Mouse (Mus musculus) embryonic facial prominence, embryonic 15.5 days (tissue): Measurements from ENCODE around the gene Cpt1a. TPM values are rescaled to one million over a fixed set of nuclear protein-coding genes. Genes with fewer than 3 reads are reported as not detected.

ENCODE experiments used
- ATAC-seq: fragments of 200-750 bp; cut with Nextera tagmentation; 2 replicates; pipeline ENCODE4 v1.8.0; 2017; ENCODE audit warnings: low read depth, moderate TSS enrichment; ENCODE audit not compliant: insufficient number of reproducible peaks, low FRiP score, low TSS enrichment
- H3K27ac ChIP-seq: fragments of 300-500 bp; sonication (generic); replicated peaks from 2 replicates; pipeline ENCODE4 v1.5.1; 2015; ENCODE audit warnings: mild to moderate bottlenecking, inconsistent platforms
- H3K27me3 ChIP-seq: fragments of 300-500 bp; sonication (generic); 2 replicates; pipeline ENCODE4 v1.6.1; 2015; ENCODE audit warnings: inconsistent platforms
- H3K36me3 ChIP-seq: fragments of 300-500 bp; sonication (generic); 2 replicates; pipeline ENCODE4 v1.6.1; 2015; ENCODE audit warnings: mild to moderate bottlenecking, inconsistent platforms
- H3K4me1 ChIP-seq: fragments of 300-500 bp; sonication (generic); 2 replicates; pipeline ENCODE4 v1.6.1; 2015; ENCODE audit warnings: inconsistent platforms
- H3K4me2 ChIP-seq: fragments of 300-500 bp; sonication (generic); replicated peaks from 2 replicates; pipeline ENCODE4 v1.6.1; 2015; ENCODE audit warnings: mild to moderate bottlenecking, inconsistent platforms
- H3K4me3 ChIP-seq: fragments of 300-500 bp; sonication (generic); replicated peaks from 2 replicates; pipeline ENCODE4 v1.5.1; 2015; ENCODE audit warnings: mild to moderate bottlenecking, inconsistent platforms
- H3K9ac ChIP-seq: fragments of 300-500 bp; sonication (generic); 2 replicates; pipeline ENCODE4 v1.6.1; 2015; ENCODE audit warnings: inconsistent platforms
- H3K9me3 ChIP-seq: fragments of 300-500 bp; sonication (generic); replicated peaks from 2 replicates; pipeline ENCODE4 v1.6.1; 2016; ENCODE audit warnings: inconsistent platforms
- WGBS: fragments of 180-500 bp; shearing (Covaris S2); methylation state at CpG from one replicate; pipeline ENCODE4 v1.1.7; 2015; 5-methylcytosine and 5-hydroxymethylcytosine counted together
- polyA plus RNA-seq: library from polyadenylated mRNA; unstranded; fragments of >200 nt; fragmentation: Nextera tagmentation; extraction: Ambion mirVana; gene quantifications from 2 replicates; pipeline ENCODE4 v1.2.1, GENCODE M21; 2015

The Cpt1a gene
- polyA plus RNA-seq, 1 experiment from 2014 or later: 18.2 TPM

DNA sequence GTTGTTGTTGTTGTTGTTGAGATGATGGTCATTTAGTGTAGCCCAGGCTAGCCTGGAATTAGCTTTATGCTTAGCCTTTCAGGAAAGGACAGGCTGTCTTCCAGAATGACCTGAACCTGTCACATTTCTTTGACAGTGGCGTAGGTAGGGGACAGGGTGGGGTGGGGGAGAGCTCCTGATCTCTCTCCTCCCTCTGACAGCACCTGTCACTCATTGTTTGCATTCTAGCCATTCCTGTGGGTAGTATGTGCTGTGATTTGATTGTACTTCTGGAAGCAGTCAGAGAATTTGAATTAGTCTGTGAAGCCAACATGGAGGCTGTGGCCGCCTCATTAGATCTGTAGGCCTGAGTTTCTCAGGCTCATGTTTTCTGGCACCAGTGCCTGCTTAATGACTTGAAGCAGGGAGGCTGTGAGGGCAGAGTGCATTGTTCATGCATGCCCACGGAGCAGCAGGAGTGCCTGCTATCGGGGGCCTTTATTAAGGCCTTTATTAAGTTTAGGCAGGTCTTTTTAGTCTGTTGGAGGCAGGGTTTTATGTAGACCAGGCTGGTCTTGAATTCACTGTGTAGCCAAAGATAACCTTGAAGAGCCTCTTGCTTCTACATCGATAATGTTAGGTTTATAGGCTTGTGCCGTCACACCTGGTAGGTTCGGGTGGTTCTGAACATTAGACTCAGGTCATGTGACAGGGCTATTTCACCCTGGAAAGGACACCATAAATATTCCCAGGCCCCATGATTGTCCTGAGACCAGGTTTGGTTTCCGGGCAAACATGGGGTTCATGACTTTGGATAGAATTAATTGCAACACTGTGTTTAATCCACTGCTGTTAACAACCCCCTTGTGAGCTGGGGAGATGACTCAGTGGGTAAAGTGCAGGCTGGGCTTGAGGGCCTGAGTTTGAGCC lies 22.8 kb downstream of the Cpt1a start:
- no peak overlapping the region for H3K4me3 ChIP-seq
- H3K36me3 ChIP-seq: no peaks in the 10 kb centered on the region
- H3K4me2 ChIP-seq: no peak overlapping the region
- ATAC-seq: no peak
- no peaks in the 10 kb centered on the region for H3K9me3 ChIP-seq
- H3K27me3 ChIP-seq: no peaks in the 10 kb centered on the region
- no peaks in the 10 kb centered on the region for H3K4me1 ChIP-seq
- WGBS: 78% methylated on average over 8 of the region's 8 CpGs
- H3K27ac ChIP-seq: no peak overlapping the region
- H3K9ac ChIP-seq: no peak overlapping the region

DNA sequence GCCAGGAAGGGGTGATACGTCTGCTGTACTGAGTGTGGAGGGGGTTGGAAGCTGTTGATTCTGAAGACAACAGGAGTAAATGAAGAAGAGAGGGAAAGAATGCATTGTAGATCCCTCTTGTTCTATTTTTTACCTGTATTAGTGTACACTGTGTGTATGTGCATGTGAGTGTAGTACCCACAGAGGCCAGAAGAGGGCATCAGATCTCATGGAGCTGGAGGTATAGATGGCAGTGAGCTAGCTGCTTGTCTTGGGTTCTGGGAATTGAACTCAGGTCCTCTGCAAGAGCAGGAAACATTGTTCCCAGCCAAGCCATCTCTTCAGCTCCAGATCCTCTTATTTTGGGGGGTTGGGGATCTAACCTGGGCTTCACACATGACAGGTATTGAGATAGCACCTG lies 25.6 kb downstream of the Cpt1a start:
- Histone ChIP-seq H3K9ac (no peak overlapping the region), H3K4me3 (no peak overlapping the region), H3K4me2 (no peak overlapping the region), H3K27me3 (no peaks in the 10 kb centered on the region), H3K36me3 (no peaks in the 10 kb centered on the region), H3K27ac (no peak overlapping the region), H3K9me3 (no peaks in the 10 kb centered on the region), H3K4me1 (no peaks in the 10 kb centered on the region)
- ATAC-seq: no peak
- WGBS: 94% methylated on average over 1 of the region's 1 CpGs

DNA sequence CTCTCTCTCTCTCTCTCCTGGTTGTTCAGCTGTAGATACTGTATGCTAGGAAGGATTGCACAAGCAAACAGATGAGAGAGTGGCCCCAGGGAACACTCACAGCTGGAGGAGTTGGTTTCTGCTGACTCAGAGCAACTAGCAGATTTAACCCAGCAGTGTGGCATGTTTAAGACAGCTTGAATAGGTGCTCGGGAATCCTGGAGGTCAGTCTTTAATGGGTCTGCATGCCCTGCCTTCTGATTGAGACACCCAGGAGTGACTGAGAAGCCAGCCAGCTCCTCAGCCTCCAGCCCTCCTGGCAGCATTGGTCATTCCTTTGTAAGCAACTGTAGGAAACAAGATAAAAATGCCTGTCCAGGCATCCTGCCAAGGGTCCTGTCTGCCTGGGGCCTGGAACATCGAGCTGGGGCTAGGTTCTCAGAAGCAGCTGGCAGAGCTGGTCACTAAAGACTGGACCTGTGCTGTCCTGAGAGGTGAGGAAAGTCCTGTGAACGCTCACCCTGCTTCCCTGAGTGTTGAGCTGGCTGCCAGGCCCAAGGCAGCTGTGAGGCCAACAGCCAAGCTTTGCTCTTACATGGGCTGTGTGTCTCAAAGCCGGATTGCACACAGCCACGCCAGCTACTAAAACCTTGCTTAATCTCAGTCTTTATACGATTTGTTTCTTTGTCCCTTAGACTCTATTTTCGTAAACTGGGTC lies 31.4 kb downstream of the Cpt1a start:
- H3K9ac ChIP-seq: no peak overlapping the region
- H3K9me3 ChIP-seq: no peaks in the 10 kb centered on the region
- H3K4me3 ChIP-seq: no peak overlapping the region
- H3K27ac ChIP-seq: no peak overlapping the region; the same call in 1 of the 2 replicates
- WGBS: 50% methylated on average over 7 of the region's 7 CpGs
- no peak overlapping the region for H3K4me2 ChIP-seq
- no peaks in the 10 kb centered on the region for H3K27me3 ChIP-seq
- no peak; the same call in 1 of the 2 replicates for ATAC-seq
- H3K36me3 ChIP-seq: peaks cover 17% of the 10 kb centered on the region
- H3K4me1 ChIP-seq: no peaks in the 10 kb centered on the region

DNA sequence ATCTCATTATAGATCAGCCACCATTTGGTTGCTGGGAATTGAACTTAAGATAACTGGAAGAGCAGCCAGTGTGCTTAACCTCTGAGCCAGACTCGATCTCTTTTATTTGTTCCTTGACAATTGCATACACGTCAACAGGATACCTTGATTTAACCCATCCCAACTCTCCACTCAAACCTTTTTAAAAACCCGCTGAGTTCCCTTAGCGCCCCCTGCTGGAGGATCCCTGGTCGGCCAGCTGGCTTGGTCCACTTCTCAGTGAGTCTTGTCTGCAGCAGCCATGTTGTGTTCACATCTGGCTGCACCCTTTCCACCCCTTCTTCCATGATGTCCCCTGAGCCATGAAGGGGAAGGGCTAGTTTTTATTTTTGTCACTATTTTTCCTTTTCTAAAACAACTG lies 33.0 kb downstream of the Cpt1a start:
- no peaks in the 10 kb centered on the region for H3K4me1 ChIP-seq
- no peak for ATAC-seq
- no peak overlapping the region for H3K27ac ChIP-seq
- H3K9me3 ChIP-seq: no peaks in the 10 kb centered on the region
- H3K9ac ChIP-seq: no peak overlapping the region
- H3K4me3 ChIP-seq: no peak overlapping the region
- H3K27me3 ChIP-seq: no peaks in the 10 kb centered on the region
- WGBS: 74% methylated on average over 5 of the region's 5 CpGs
- H3K4me2 ChIP-seq: no peak overlapping the region
- H3K36me3 ChIP-seq: peaks cover 20% of the 10 kb centered on the region

DNA sequence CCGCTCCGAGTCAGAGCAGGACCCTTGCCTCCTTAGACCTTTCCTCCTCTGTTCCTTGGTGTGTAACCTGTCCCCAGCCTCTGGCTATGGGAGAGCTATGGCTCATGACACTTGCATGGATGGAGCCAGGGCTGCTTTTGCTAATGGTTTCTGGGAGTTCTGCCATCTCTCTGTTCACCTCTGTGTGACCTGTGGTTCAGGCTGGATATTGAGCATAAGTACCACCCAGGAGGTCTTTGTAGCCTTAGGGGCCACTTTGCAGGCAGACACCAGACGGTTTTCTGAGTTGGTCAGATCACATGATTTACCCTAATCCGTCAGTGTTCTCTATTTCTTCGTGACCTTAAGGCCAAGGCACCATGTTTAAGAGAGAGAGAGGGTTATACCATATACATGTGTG lies 34.4 kb downstream of the Cpt1a start:
- no peaks in the 10 kb centered on the region for H3K9me3 ChIP-seq
- WGBS: 62% methylated on average over 5 of the region's 5 CpGs
- H3K4me3 ChIP-seq: no peak overlapping the region
- no peaks in the 10 kb centered on the region for H3K27me3 ChIP-seq
- peaks cover 20% of the 10 kb centered on the region for H3K36me3 ChIP-seq
- ATAC-seq: no peak
- H3K4me2 ChIP-seq: no peak overlapping the region
- no peak overlapping the region for H3K9ac ChIP-seq
- H3K27ac ChIP-seq: no peak overlapping the region
- H3K4me1 ChIP-seq: no peaks in the 10 kb centered on the region

DNA sequence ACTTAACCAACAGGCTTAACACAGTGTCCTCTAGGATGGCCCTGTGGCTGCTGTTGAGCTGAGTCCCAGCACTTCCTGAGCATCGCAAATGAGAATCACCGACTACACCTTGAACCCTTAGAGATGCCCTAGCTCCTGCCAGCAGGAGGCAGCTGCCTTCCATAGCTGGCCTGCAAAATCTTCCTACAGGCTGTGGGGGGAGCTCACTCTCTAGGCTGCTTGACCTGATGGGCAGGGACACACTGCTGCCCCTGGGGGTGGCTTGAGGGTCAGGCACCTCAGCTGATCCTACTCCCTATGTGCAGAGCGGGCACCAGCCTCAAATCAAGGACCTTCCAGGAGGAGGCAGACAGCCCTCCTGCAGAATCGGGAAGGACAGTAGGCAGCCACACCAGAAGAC lies 35.5 kb downstream of the Cpt1a start:
- Histone ChIP-seq H3K27me3 (no peaks in the 10 kb centered on the region), H3K9ac (no peak overlapping the region), H3K4me3 (no peak overlapping the region), H3K9me3 (no peaks in the 10 kb centered on the region), H3K36me3 (peaks cover 28% of the 10 kb centered on the region), H3K27ac (no peak overlapping the region), H3K4me1 (no peaks in the 10 kb centered on the region), H3K4me2 (no peak overlapping the region)
- ATAC-seq: no peak
- 73% methylated on average over 4 of the region's 4 CpGs for WGBS

DNA sequence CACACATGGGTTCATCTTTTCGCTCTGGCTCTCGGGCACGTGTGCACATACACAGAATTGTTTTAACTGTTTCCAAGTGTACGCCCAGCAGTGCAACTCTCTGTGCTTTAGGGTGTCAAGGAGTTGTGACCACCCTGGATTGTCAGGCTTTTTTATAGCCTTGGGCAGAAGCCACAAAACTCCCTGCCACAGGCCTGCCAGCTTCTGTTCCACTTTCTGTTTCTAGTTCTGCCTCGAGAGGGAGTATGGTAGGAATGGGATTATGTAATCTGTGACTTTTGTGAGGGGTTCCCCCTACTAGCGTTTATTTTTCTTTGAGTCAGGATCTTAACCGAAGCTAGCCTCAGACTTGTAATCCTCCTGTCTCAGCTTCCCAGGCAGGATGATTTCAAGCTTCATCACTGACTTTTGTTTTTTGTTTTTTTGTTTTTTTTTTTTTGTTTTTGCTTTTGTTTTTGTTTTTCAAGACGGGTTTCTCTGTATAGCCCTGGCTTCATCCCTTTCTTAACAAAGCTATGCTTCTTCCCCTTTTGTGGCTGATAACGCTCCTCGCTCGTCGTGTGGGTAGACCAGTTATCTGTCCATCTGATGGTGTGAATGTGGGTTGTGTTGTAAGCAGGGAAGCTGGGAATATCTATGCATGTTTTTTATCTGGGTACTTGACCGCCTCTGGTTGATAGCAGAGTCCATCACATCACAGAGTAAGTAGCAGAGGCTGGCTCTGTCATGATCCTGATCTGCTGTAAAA lies 37.9 kb downstream of the Cpt1a start:
- H3K36me3 ChIP-seq: peaks cover 41% of the 10 kb centered on the region
- no peaks in the 10 kb centered on the region for H3K4me1 ChIP-seq
- H3K27ac ChIP-seq: no peak overlapping the region
- H3K9ac ChIP-seq: no peak overlapping the region
- 83% methylated on average over 13 of the region's 13 CpGs for WGBS
- no peaks in the 10 kb centered on the region for H3K27me3 ChIP-seq
- ATAC-seq: no peak
- no peaks in the 10 kb centered on the region for H3K9me3 ChIP-seq
- H3K4me2 ChIP-seq: no peak overlapping the region
- no peak overlapping the region for H3K4me3 ChIP-seq

DNA sequence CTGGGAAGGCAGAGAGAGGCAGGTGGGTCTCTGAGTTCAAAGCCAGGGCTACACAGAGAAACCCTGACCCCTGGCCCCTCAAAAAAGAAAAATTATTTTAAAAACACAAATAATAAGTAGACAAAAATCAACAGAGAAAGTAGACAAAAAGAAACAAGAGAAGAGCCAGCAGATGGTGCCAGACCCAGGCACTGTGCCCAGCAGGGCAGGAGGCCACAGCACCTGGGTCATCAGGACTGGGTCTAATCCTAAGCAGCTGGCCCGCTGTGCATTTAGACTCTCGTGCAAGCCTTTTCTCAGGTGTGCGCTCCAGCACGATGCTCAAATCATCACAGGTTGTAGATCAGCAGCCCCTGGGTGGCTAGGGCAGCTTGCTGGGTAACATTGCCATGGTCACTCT lies 41.4 kb downstream of the Cpt1a start:
- no peak overlapping the region for H3K4me2 ChIP-seq
- no peaks in the 10 kb centered on the region for H3K4me1 ChIP-seq
- no peak overlapping the region for H3K9ac ChIP-seq
- H3K9me3 ChIP-seq: no peaks in the 10 kb centered on the region
- 87% methylated on average over 4 of the region's 4 CpGs for WGBS
- ATAC-seq: no peak
- H3K27ac ChIP-seq: no peak overlapping the region
- H3K4me3 ChIP-seq: no peak overlapping the region
- H3K36me3 ChIP-seq: peaks cover 41% of the 10 kb centered on the region
- H3K27me3 ChIP-seq: no peaks in the 10 kb centered on the region

DNA sequence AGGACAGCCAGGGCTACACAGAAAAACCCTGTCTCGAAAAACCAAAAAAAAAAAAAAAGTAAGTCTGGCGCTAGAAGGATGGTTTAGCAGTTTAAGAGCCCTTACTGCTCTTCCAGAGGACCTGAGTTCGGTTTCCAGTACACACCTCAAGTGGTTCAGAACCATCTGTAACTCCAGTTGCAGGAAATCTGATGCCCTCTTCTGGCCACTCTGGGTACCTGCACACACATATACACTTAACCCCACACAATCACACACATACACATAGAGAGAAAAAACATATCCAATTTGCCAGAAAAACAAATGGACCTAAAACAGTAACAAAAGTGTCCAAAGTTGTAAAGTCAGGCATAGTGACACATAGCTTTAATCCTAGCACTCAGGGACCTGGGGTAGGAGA lies 43.0 kb downstream of the Cpt1a start:
- Histone ChIP-seq H3K9me3 (no peaks in the 10 kb centered on the region), H3K4me3 (no peak overlapping the region), H3K4me2 (no peak overlapping the region), H3K9ac (no peak overlapping the region), H3K27me3 (no peaks in the 10 kb centered on the region), H3K36me3 (peaks cover 42% of the 10 kb centered on the region), H3K27ac (no peak overlapping the region), H3K4me1 (no peaks in the 10 kb centered on the region)
- ATAC-seq: no peak
- WGBS: 91% methylated on average over 3 of the region's 3 CpGs

DNA sequence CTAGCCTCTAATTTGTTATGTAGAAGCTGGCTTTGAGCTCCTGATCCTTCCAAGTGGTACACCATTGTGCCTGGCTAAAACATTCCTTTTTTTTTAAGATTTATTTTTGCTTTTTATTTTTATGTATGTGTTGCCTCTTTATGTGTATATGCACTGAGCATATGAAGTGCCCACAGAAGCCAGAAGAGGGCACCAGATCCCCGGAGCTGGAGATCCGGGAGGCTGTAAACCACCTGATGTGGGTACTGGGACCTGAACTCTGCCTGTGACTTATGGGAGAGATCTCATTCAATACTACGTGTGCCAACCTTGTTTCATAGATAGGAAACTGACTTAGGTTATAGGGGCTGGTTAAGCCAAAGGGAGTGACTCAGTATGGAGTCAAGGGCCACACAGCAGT lies 46.1 kb downstream of the Cpt1a start:
- Histone ChIP-seq H3K27ac (no peak overlapping the region), H3K36me3 (peaks cover 29% of the 10 kb centered on the region), H3K27me3 (no peaks in the 10 kb centered on the region), H3K4me1 (peaks cover under 1% of the 10 kb centered on the region; the same call in 1 of the 2 replicates), H3K9ac (no peak overlapping the region), H3K9me3 (no peaks in the 10 kb centered on the region), H3K4me2 (no peak overlapping the region), H3K4me3 (no peak overlapping the region)
- no peak for ATAC-seq
- WGBS: 89% methylated on average over 3 of the region's 3 CpGs

DNA sequence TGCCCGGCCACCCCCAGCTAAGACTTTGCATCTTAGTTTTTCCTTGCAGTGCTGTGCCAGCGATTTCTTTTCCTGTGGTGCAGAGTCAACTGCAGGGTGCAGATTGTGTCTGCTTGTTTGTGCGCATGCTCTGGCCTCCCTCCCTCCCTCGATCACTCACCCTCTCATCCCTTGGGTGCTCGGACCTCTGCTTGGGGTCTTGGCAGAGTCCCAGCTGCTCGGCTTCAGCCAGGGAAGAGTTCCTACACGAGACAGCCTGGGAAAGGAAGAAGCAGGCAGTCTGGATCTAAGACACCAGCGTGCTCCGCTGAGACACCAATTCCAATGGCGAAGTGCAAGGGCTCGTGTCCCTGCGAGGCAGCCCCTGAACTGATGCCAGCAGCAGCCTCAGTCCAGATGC lies 51.2 kb downstream of the Cpt1a start:
- ATAC-seq: no peak
- 47% methylated on average over 12 of the region's 12 CpGs for WGBS
- Histone ChIP-seq H3K4me2 (no peak overlapping the region), H3K9ac (no peak overlapping the region), H3K9me3 (no peaks in the 10 kb centered on the region), H3K27me3 (no peaks in the 10 kb centered on the region), H3K27ac (peak overlapping the region; percentile 34; the same call in 1 of the 2 replicates), H3K4me3 (no peak overlapping the region), H3K4me1 (peaks cover 4% of the 10 kb centered on the region; the same call in 1 of the 2 replicates), H3K36me3 (peaks cover 32% of the 10 kb centered on the region)
